Mouse (Mus musculus) liver (tissue): ENCODE data around the gene Ankrd16.
A peak's percentile ranks its signal among the peaks of the same experiment; 100 is the strongest.

Experiments used
- DNase-seq: peaks from one replicate; pipeline ENCODE4 v3.0.0-alpha.2; 2020; ENCODE audit warnings: mixed read lengths

The Ankrd16 gene

GRCm38 (mm10) chr2:11777091-11778068, at the start of gene Ankrd16, which contains the start of gene Fbh1:
Gene Ankrd16 (plus strand): TSS chr2:11777876.
Gene Fbh1 (minus strand): TSS chr2:11777582.
- peak; percentile 100 for DNase-seq

- no peak for DNase-seq
Observed at GRCm38 (mm10) chr2:11729091-11729490, 48.6 kb upstream of the Ankrd16 start.

GRCm38 (mm10) chr2:11732978-11733377, 44.7 kb upstream of the Ankrd16 start:
- DNase-seq = no peak

- no peak for DNase-seq
Observed at GRCm38 (mm10) chr2:11735853-11736252, 41.8 kb upstream of the Ankrd16 start.

- DNase-seq = no peak
Observed at GRCm38 (mm10) chr2:11738794-11739193, 38.9 kb upstream of the Ankrd16 start.

- DNase-seq = no peak
Observed at GRCm38 (mm10) chr2:11739516-11740051, 38.1 kb upstream of the Ankrd16 start.

- DNase-seq = no peak
Observed at GRCm38 (mm10) chr2:11762541-11762940, 15.1 kb upstream of the Ankrd16 start.

GRCm38 (mm10) chr2:11765694-11766093, 12.0 kb upstream of the Ankrd16 start:
- DNase-seq = no peak

- no peak for DNase-seq
Observed at GRCm38 (mm10) chr2:11766485-11767160, 11.1 kb upstream of the Ankrd16 start.

- no peak for DNase-seq
Observed at GRCm38 (mm10) chr2:11767161-11767545, 10.5 kb upstream of the Ankrd16 start.

- no peak for DNase-seq
Observed at GRCm38 (mm10) chr2:11771701-11772100, 6.0 kb upstream of the Ankrd16 start.

- DNase-seq = no peak
Observed at GRCm38 (mm10) chr2:11772401-11772800, 5.3 kb upstream of the Ankrd16 start.

GRCm38 (mm10) chr2:11774426-11774825, 3.2 kb upstream of the Ankrd16 start:
- no peak for DNase-seq

GRCm38 (mm10) chr2:11775121-11775520, 2.6 kb upstream of the Ankrd16 start:
- DNase-seq = no peak

- DNase-seq = no peak
Observed at GRCm38 (mm10) chr2:11776415-11776814, 1.3 kb upstream of the Ankrd16 start.

GRCm38 (mm10) chr2:11778087-11778823, 579 bp downstream of the Ankrd16 start:
- peak; percentile 90 for DNase-seq

GRCm38 (mm10) chr2:11784159-11784558, 6.5 kb downstream of the Ankrd16 start:
- DNase-seq = no peak

GRCm38 (mm10) chr2:11794668-11795067, 17.0 kb downstream of the Ankrd16 start:
- no peak for DNase-seq

GRCm38 (mm10) chr2:11797930-11798364, 20.3 kb downstream of the Ankrd16 start:
- DNase-seq = no peak

GRCm38 (mm10) chr2:11801299-11801930, 23.7 kb downstream of the Ankrd16 start:
- DNase-seq = no peak
